Mouse (Mus musculus) induced T-regulatory cell, adult 2 months (primary cell): ENCODE results near the gene Erc2.

ENCODE experiments used
- DNase-seq: peaks from one replicate; pipeline ENCODE4 v3.0.0-alpha.2; 2012; ENCODE audit warnings: low read depth

Gene Erc2

GRCm38 (mm10) chr14:27667016-27667852 is 45.0 kb downstream of the Erc2 start:
- DNase-seq: no peak

GRCm38 (mm10) chr14:27668151-27668550 is 45.9 kb downstream of the Erc2 start:
- DNase-seq: no peak

DNA sequence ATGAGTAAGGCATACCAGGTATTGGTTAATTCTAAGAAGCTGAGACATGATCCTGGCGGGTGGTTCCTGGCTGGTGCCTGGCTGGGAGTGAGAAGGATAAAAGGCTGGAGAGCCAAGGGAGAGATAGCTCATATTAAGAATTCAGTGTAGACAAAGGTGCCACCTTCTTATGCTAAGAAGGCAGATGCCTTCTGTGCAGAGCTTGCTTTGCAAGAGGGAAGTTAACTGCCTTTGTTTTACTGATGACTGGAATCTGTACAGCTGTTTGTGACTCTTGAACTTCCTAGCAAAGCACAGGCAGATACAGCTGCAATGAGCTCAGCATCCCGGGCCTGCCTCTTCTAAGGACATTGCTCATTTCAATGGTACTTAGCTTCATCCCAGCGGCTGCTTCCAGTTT is 47.7 kb downstream of the Erc2 start:
- no peak for DNase-seq

DNA sequence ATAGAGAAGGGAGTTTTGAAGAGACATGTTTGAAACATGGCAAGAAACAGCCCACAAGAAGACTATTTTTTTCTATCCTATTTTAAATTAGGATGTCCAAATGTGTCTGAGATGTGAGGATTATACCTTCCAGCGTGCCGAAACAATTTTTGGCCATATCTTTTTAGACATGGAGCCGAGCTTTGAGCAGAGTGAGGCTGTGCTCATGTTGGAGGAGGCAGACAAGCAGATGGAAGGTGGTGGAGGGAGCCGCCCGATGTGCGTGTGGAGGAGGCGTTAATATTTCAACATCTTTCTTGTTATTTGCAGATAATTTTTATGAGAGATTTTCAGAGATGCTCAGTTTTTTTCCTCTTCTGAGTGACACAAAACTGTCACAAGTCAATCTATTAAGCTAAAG is 50.5 kb downstream of the Erc2 start:
- no peak for DNase-seq

DNA sequence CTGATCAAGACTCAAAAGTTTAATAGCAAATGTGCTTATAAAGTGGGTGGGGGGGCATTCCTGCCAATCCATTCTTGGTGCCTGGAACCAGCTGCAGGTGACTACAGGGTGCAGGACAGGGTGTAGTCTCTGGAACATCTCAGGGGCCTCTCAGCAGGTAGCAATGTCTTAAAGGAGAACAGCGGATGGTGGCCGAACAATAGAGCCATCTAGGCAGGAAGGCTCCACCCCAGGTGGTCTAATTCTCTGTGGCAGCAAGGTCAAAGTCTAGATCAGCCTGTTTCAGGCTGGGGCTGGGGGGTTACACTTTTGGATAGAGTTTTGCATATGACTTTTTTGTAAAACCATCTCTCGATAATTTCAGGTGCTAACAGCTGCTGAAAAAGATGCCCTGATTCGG is 51.9 kb downstream of the Erc2 start:
- DNase-seq: no peak

- DNase-seq: no peak
These were observed 52.3 kb downstream of the Erc2 start for GRCm38 (mm10) chr14:27674561-27674960.

GRCm38 (mm10) chr14:27675071-27675470 is 52.8 kb downstream of the Erc2 start:
- DNase-seq: no peak

DNA sequence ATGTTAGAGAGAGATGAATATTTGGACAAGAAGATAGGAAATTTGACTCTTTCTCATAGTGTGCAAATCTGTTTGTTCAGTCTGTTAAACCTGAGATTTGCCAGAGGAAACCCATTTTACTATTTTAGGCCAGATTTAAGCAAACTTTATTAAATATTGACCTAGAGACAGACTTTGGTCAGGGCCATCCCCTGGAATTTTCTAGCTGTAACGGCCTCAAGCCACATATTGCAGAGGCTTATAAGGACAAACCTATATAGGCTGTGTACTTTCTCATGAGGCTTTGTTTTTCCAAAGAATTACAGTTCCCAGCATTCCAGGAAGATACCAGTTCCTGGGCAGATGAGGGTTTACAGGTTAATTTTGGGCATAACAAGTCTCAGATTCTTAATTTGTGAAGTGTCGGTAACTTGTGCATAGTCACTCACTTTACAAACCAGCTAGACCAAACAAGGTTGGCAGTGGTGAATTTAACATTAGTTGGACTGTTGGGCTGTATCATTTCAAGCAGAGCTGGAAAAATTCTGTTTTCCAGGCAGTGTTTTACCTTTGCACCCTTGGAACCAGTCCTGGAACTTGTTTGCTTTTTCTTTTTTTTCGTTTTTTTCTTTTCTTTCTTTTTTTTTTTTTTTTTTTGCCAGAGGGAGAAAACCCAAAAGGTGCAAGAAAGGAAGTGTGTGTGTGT is 60.3 kb downstream of the Erc2 start:
- DNase-seq: no peak

DNA sequence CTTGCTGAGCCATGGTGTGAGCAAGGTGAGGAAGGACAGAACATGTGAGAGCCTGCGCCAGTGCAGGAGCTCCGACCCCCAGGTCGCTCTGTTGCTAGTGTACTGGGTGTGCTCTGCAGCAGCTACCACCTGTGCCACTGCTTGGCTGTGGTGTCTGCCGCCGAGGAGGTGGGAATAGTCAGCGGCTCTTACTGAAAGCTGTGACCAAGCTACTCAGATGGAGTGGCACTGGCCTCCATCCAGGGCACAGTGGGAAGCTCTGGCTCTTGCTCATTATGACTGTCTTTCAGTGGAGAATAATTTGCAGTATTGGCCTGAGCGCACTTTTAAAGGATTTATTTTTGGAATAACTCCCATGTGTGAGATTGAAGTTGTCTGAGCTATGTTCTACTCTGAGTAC is 73.6 kb downstream of the Erc2 start:
- DNase-seq: no peak

DNA sequence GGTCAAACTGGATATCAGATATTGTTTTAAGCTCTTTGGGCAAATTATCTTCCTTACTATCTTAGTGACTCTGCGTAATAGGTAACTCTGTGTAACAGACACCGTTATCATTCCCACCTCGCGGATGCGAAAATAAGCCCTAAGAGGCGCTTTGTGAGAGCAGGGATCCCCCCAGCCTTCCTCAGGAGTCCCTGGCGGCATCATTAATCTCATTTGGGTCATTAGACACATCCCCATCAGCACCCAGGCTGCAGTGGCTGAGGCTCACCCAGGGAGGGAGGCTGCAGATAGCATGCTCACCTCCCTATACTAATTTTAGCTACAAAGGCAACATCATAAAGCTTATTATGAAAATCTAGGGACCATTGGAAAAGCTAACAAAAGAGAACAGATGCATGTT is 95.1 kb downstream of the Erc2 start:
- DNase-seq: no peak

- no peak for DNase-seq
These were observed 97.4 kb downstream of the Erc2 start for GRCm38 (mm10) chr14:27719601-27720000.

DNA sequence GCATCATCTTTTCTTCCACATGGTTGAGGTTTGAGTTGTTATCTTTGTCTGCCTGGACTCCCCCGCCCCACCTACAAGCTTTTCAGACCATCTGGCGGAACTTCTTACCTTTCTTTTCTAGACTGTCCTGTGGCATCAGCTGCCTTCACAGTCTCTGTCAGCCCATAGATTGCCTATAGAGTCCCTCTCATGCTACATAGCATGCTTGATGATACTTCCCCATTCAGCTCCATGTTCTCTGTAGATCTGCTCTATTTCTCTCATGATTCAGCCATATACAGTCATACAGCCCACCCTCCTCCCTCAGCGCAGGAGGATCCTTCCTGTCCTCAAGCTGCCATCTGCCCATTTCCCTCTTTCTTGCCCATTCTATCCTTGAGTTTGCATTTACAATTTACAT is 98.7 kb downstream of the Erc2 start:
- DNase-seq: no peak

DNA sequence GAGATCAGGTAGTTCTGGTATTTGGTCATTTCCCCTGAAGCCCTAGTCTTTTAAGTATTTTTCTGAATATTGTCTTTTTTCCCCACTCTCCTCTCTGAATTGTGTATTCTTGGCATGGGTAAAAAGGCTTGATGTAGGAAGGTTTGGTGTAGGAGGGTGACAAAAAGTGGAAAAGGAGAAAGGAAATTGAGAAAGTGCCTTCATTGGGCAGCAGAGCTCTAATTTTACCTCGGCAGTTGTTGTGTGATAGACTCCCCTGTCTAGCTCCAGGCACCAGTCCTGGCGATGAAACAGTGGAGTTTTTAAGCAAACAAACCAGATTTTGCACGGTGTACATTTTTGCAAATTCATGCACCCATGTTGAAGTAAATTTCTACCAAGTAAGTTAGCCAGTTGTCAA is 99.5 kb downstream of the Erc2 start:
- no peak for DNase-seq

DNA sequence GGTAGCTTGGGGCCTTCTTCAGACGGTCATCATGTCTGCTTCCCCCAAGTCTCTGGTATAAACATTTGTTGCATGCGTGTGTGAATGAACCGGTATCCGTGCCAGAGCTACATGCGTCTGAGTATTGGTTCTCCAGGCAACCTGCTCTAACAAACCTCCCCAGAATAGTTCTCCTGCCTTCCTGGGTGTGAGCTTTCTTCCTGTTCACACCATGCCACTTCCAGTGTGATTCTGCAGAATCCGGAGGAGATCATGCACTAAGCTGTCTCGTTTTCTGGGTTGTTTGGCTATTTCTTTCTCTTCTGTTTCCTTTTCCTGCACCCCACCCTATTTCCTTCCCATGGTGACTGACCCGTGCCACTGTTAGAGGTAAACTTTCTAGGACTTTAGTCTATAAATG is 105.3 kb downstream of the Erc2 start:
- DNase-seq: no peak

- DNase-seq: no peak
These were observed 108.9 kb downstream of the Erc2 start for GRCm38 (mm10) chr14:27731086-27731485.

DNA sequence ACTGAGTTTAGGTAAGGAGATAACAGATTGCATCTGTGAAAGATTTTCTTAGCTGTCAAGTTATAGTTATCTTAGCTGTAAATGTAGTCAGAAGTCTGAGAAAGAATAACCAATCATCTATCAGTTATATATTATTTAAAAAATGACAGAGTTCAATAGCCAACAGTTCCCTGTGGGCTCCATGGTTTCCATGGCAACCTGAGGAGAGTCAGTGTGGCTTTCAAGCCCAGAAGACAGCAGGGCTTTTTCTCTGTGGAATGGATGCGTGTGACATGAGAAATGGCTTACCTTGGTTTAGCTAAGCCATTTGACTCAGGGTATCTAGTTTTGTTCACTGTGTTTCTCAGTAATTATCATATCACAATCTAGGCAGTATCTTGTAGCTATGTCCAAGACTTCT is 117.2 kb downstream of the Erc2 start:
- DNase-seq: no peak

GRCm38 (mm10) chr14:27741248-27741916 is 119.2 kb downstream of the Erc2 start:
- peak; percentile 66 for DNase-seq

DNA sequence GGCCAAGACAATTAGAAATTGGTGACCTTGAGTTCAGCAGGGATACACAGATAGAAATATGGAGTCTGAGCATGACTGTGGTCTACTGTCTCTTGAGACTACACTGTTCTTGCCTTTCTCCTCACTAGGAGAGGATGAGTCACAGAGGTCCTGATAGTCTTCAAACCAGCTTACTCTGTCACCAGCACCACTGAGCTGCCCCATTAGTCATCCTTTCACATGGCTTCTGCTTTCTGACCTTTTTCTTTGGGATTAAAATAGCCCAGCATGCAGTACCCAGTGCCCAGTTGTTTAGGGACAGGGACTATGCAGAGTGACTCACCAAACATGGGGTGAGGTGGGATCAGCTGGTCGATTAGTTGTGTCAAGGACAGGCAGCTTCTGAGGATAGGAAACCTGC is 132.1 kb downstream of the Erc2 start:
- DNase-seq: no peak

DNA sequence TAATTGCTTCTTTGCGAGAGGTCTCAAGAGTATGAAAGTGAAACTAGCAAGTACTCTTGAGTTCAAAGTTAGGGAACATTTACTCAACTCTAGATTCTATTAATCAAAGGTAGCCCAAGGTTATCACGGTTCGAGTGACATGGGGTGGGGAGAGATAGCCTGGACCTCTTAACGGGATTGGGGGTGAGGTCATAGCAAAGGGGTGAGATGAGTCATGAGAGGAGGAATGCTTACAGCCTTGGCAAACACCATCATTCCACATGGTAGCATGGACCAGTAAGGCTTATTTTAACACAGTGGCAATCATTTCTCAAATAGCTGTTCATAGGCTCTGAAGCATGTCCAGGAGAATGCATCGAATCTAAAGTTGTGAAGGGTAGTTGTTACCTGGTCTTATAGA is 134.7 kb downstream of the Erc2 start:
- DNase-seq: no peak

- DNase-seq: no peak
These were observed 136.0 kb downstream of the Erc2 start for GRCm38 (mm10) chr14:27758230-27758629.

GRCm38 (mm10) chr14:27759069-27759628 is 136.9 kb downstream of the Erc2 start:
- no peak for DNase-seq

GRCm38 (mm10) chr14:27759982-27760381 is 137.8 kb downstream of the Erc2 start:
- no peak for DNase-seq

DNA sequence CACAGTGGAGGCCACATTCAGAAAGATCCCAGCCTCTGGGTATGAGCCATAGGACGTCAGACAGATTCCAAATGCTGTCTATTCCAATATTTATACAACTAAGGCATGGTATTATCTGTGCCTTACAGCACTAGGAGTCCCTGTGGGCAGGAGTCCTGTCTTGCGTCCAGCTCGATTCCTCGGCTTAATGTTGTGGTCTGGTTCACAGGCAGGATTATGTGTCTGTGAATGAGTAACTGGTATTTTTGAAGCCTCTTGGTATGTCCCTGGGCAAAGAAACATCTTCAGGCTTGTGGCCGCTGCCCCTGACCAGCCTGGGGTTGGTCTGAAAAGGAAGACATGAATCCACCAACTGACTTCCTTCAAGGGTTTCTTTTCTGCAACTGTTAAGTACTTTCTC is 153.1 kb downstream of the Erc2 start:
- no peak for DNase-seq
